Mouse (Mus musculus) liver, postnatal 0 days (tissue): Measurements from ENCODE around the gene Sos2.

ENCODE experiments used
- CTCF ChIP-seq: sonication (generic); IDR thresholded peaks from 2 replicates; pipeline ENCODE4 v1.5.1; 2016; ENCODE audit warnings: antibody characterized with exemption, low read depth
- EP300 ChIP-seq: IDR thresholded peaks from 2 replicates; pipeline ENCODE4 v1.6.1; 2016; ENCODE audit warnings: antibody characterized with exemption, low read depth, mild to moderate bottlenecking

DNA sequence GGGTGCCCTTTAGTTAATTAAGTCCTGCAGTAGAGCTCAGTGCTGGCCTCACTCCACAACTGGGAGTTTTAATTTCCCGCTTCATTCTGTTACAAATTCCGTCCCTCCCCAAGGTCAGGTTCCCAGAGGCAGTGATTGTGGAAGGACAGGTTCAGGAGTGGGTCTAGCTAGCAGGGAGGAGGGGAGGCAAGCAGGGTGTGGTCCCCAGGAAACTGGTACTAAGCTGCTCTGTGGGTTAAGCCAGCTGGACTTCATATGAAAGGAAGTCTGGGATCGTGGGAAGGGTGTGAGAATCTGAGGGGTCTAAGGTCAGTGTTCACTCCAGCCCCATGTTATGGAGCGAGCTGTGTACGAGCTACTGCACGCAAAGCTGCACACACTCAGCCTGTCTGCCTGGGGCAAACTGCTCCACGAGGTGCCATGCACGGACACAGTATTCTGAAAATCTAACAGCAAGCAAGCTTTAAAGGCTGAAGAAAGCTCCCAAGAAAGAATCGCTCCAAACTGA, 105.5 kb downstream of the Sos2 start:
- no peak for TF ChIP-seq EP300
- TF ChIP-seq CTCF: no peak
